In genomic region chr6:121004959-121005358, GRCm38 (mm10) we compare ENCODE assay signal across 17 mouse cellular contexts.
DNase-seq lines count a peak whose midpoint lies in the region; ATAC-seq and TF ChIP-seq lines count a peak whose summit lies in the region.
"Had no signal": no experiment of that assay in that cellular context is flagged by ENCODE, and none has a peak within 500 bp of the region (broad histone marks: within the 10 kb centered on the region; RNA-seq: fewer than 3 reads in every experiment).

No protein-coding gene starts in this region.

- H3K27me3 ChIP-seq in forebrain, postnatal 0 days (ENCODE audit: insufficient read depth, low read length): no peaks in the 10 kb centered on the region
- no peaks in the 10 kb centered on the region for H3K27me3 ChIP-seq in forebrain, embryonic 16.5 days (replicated peaks; ENCODE audit: control insufficient read depth, insufficient read depth, low read length)
- H3K27me3 ChIP-seq in midbrain, embryonic 14.5 days (ENCODE audit: control insufficient read depth, insufficient read depth, low read length): no peaks in the 10 kb centered on the region
- no peaks in the 10 kb centered on the region for H3K27me3 ChIP-seq in midbrain, embryonic 15.5 days (replicated peaks)
- H3K27me3 ChIP-seq in cerebellum, adult 2 months (ENCODE audit: control insufficient read depth, insufficient read depth, low read length): no peaks in the 10 kb centered on the region
- H3K27me3 ChIP-seq: hindbrain, embryonic 12.5 days had no signal

- no peak overlapping the region for H3K4me3 ChIP-seq in forebrain, postnatal 0 days (ENCODE audit: low read depth, low read length)
- H3K4me3 ChIP-seq in forebrain, embryonic 16.5 days (replicated peaks; ENCODE audit: low read length): no peak overlapping the region
- no peak overlapping the region for H3K4me3 ChIP-seq in midbrain, embryonic 14.5 days (replicated peaks; ENCODE audit: low read depth, low read length)
- H3K4me3 ChIP-seq in midbrain, embryonic 15.5 days: no peak overlapping the region
- no peak overlapping the region for H3K4me3 ChIP-seq in cerebellum, adult 2 months (replicated peaks; ENCODE audit: insufficient read depth, low read depth, low read length)
- H3K4me3 ChIP-seq: hindbrain, embryonic 12.5 days had no signal

- ATAC-seq in forebrain, postnatal 0 days: no peak
- ATAC-seq in forebrain, embryonic 16.5 days: no peak
- ATAC-seq in midbrain, embryonic 14.5 days (ENCODE audit: low FRiP score, low TSS enrichment): no peak
- ATAC-seq in midbrain, embryonic 15.5 days (replicated peaks): no peak
- no peak for ATAC-seq in frontal cortex, adult (ENCODE audit: low TSS enrichment)
- ATAC-seq: midbrain, embryonic 16.5 days had no signal

- no peaks in the 10 kb centered on the region for H3K4me1 ChIP-seq in forebrain, postnatal 0 days (ENCODE audit: insufficient read depth)
- H3K4me1 ChIP-seq in forebrain, embryonic 16.5 days (replicated peaks; ENCODE audit: control insufficient read depth, insufficient read depth, low read length): no peaks in the 10 kb centered on the region
- no peaks in the 10 kb centered on the region for H3K4me1 ChIP-seq in midbrain, embryonic 14.5 days (ENCODE audit: control insufficient read depth, insufficient read depth, low read length)
- no peaks in the 10 kb centered on the region for H3K4me1 ChIP-seq in midbrain, embryonic 15.5 days
- H3K4me1 ChIP-seq in cerebellum, adult 2 months (ENCODE audit: control insufficient read depth, insufficient read depth, low read length): peaks cover 31% of the 10 kb centered on the region

- no peaks in the 10 kb centered on the region for H3K9me3 ChIP-seq in forebrain, postnatal 0 days (ENCODE audit: low read length)
- H3K9me3 ChIP-seq in forebrain, embryonic 16.5 days (ENCODE audit: control insufficient read depth, low read length): no peaks in the 10 kb centered on the region
- H3K9me3 ChIP-seq in midbrain, embryonic 14.5 days (ENCODE audit: control insufficient read depth, low read length): no peaks in the 10 kb centered on the region
- H3K9me3 ChIP-seq in midbrain, embryonic 15.5 days: no peaks in the 10 kb centered on the region
- H3K9me3 ChIP-seq: G1E; hindbrain, embryonic 12.5 days had no signal

- no peak overlapping the region for H3K4me2 ChIP-seq in forebrain, postnatal 0 days (ENCODE audit: low read depth)
- H3K4me2 ChIP-seq in forebrain, embryonic 16.5 days (ENCODE audit: low read length): no peak overlapping the region
- H3K4me2 ChIP-seq in midbrain, embryonic 14.5 days (ENCODE audit: low read length): no peak overlapping the region
- no peak overlapping the region for H3K4me2 ChIP-seq in midbrain, embryonic 15.5 days
- H3K4me2 ChIP-seq: heart, embryonic 11.5 days; hindbrain, embryonic 12.5 days had no signal

- H3K9ac ChIP-seq in forebrain, postnatal 0 days: no peak overlapping the region
- no peak overlapping the region for H3K9ac ChIP-seq in forebrain, embryonic 16.5 days (replicated peaks; ENCODE audit: low read depth, low read length)
- H3K9ac ChIP-seq in midbrain, embryonic 14.5 days (replicated peaks; ENCODE audit: low read length): no peak overlapping the region
- no peak overlapping the region for H3K9ac ChIP-seq in midbrain, embryonic 15.5 days
- H3K9ac ChIP-seq: hindbrain, embryonic 12.5 days; liver, embryonic 14.5 days had no signal

- DNase-seq in forebrain, postnatal 0 days: peak; percentile 16
- DNase-seq in midbrain, embryonic 14.5 days: peak; percentile 32
- peak; percentile 83 to 90 for DNase-seq in cerebellum, adult 2 months
- peak; percentile 81 to 88 for DNase-seq in cerebellum, postnatal 36 days
- no peak for DNase-seq in spleen, adult 18-20 months
- DNase-seq: heart, postnatal 14 days; kidney, adult 9 months; right cerebral cortex, postnatal 14 days; thymus, adult 2 months had no signal

- no peak for TF ChIP-seq CTCF in forebrain, postnatal 0 days (IDR thresholded peaks at IDR 0.05; ENCODE audit: low read depth)
- TF ChIP-seq CTCF in cerebellum, adult 2 months (IDR thresholded peaks at IDR 0.05; ENCODE audit: borderline replicate concordance, insufficient read depth, low read depth, low read length): no peak

- peaks cover 75% of the 10 kb centered on the region for H3K36me3 ChIP-seq in forebrain, postnatal 0 days (ENCODE audit: insufficient read depth)
- H3K36me3 ChIP-seq in forebrain, embryonic 16.5 days (ENCODE audit: control insufficient read depth, insufficient read depth): peaks cover 9% of the 10 kb centered on the region; the same call in 1 of the 2 replicates
- H3K36me3 ChIP-seq in midbrain, embryonic 14.5 days (ENCODE audit: control insufficient read depth, insufficient read depth, low read length): peaks cover 56% of the 10 kb centered on the region
- H3K36me3 ChIP-seq in midbrain, embryonic 15.5 days (replicated peaks): peaks cover 36% of the 10 kb centered on the region; the same call in 1 of the 2 replicates

- H3K27ac ChIP-seq in forebrain, postnatal 0 days (ENCODE audit: low read depth, low read length): no peak overlapping the region
- H3K27ac ChIP-seq in forebrain, embryonic 16.5 days (ENCODE audit: low read length): no peak overlapping the region
- H3K27ac ChIP-seq in midbrain, embryonic 14.5 days (replicated peaks; ENCODE audit: low read depth, low read length): no peak overlapping the region
- no peak overlapping the region for H3K27ac ChIP-seq in midbrain, embryonic 15.5 days
- H3K27ac ChIP-seq in cerebellum, adult 2 months (ENCODE audit: insufficient read depth, low read length): peak overlapping the region; percentile 90; the same call in 1 of the 2 replicates
- H3K27ac ChIP-seq: hindbrain, embryonic 12.5 days; liver, embryonic 14.5 days had no signal

- no peak for TF ChIP-seq POLR2A in cerebellum, adult 2 months (IDR thresholded peaks at IDR 0.05; ENCODE audit: borderline replicate concordance, insufficient read depth, low read length)

- WGBS in forebrain, postnatal 0 days: 57% methylated on average over 4 of the region's 4 CpGs
- 55% methylated on average over 4 of the region's 4 CpGs for WGBS in forebrain, embryonic 16.5 days
- 68% methylated on average over 4 of the region's 4 CpGs for WGBS in midbrain, embryonic 14.5 days
- WGBS in midbrain, embryonic 15.5 days: 55% methylated on average over 4 of the region's 4 CpGs
- WGBS in cerebellum, adult 2 months: 8% methylated on average over 4 of the region's 4 CpGs

Comparison
In these comparisons a context has a peak if more than half of its experiments do, and no peak if none do; other contexts are left out.
1. DNase-seq: peak in forebrain, postnatal 0 days (single experiment), midbrain, embryonic 14.5 days (single experiment), cerebellum, adult 2 months (2 of 2) and cerebellum, postnatal 36 days (2 of 2); none in spleen, adult 18-20 months (0 of 2).